Mouse (Mus musculus) limb, embryonic 11.5 days (tissue): ENCODE measurements around the gene Hace1. TPM values are rescaled to one million over a fixed set of nuclear protein-coding genes. Genes with fewer than 3 reads are reported as not detected.

ENCODE experiments used
- ATAC-seq: fragments of 200-750 bp; cut with Nextera tagmentation; 2 replicates; pipeline ENCODE4 v1.8.0; 2017; ENCODE audit warnings: low read depth; ENCODE audit not compliant: insufficient number of reproducible peaks, low FRiP score, low TSS enrichment
- DNase-seq: peaks from one replicate; pipeline ENCODE4 v3.0.0-alpha.2; 2015; ENCODE audit warnings: low spot score
- H3K27ac ChIP-seq: fragments of 300-500 bp; sonication (generic); replicated peaks from 2 replicates; pipeline ENCODE4 v1.5.1; 2014; ENCODE audit warnings: low read depth, mild to moderate bottlenecking, low read length
- H3K27me3 ChIP-seq: fragments of 300-500 bp; sonication (generic); 2 replicates; pipeline ENCODE4 v1.6.1; 2014; ENCODE audit warnings: mild to moderate bottlenecking, low read length, mixed read lengths; ENCODE audit not compliant: control insufficient read depth, insufficient read depth
- H3K36me3 ChIP-seq: fragments of 300-500 bp; sonication (generic); 2 replicates; pipeline ENCODE4 v1.6.1; 2014; ENCODE audit warnings: mild to moderate bottlenecking, low read length, moderate library complexity, mixed read lengths; ENCODE audit not compliant: control insufficient read depth, insufficient read depth
- H3K4me1 ChIP-seq: fragments of 300-500 bp; sonication (generic); 2 replicates; pipeline ENCODE4 v1.6.1; 2014; ENCODE audit warnings: low read length, mixed read lengths; ENCODE audit not compliant: control insufficient read depth, insufficient read depth
- H3K4me2 ChIP-seq: fragments of 300-500 bp; sonication (generic); 2 replicates; pipeline ENCODE4 v1.6.1; 2014; ENCODE audit warnings: low read depth, mild to moderate bottlenecking, moderate library complexity; ENCODE audit not compliant: severe bottlenecking
- H3K4me3 ChIP-seq: fragments of 300-500 bp; sonication (generic); 2 replicates; pipeline ENCODE4 v1.5.1; 2014; ENCODE audit warnings: low read depth, low read length
- H3K9ac ChIP-seq: fragments of 300-500 bp; sonication (generic); 2 replicates; pipeline ENCODE4 v1.6.1; 2014; ENCODE audit warnings: mild to moderate bottlenecking, low read length
- H3K9me3 ChIP-seq: fragments of 300-500 bp; sonication (generic); 2 replicates; pipeline ENCODE4 v1.6.1; 2016; ENCODE audit warnings: low read length; ENCODE audit not compliant: control insufficient read depth
- WGBS: fragments of 180-500 bp; shearing (Covaris S2); extraction: QIAGEN DNeasy Blood & Tissue Kit; methylation state at CpG from one replicate; pipeline ENCODE4 v1.1.7; 2014; 5-methylcytosine and 5-hydroxymethylcytosine counted together
- microRNA-seq: library from miRNA; unstranded; fragments of <30 nt; microRNA quantifications from one replicate; pipeline ENCODE4, GENCODE M21; 2016
- polyA plus RNA-seq: library from polyadenylated mRNA; unstranded; fragments of >200 nt; fragmentation: Nextera tagmentation; extraction: Ambion mirVana; gene quantifications from 2 replicates; pipeline ENCODE4 v1.2.1, GENCODE M21; 2014

Gene Hace1
- polyA plus RNA-seq, 1 experiment from 2014 or later, result 29.2 TPM

DNA sequence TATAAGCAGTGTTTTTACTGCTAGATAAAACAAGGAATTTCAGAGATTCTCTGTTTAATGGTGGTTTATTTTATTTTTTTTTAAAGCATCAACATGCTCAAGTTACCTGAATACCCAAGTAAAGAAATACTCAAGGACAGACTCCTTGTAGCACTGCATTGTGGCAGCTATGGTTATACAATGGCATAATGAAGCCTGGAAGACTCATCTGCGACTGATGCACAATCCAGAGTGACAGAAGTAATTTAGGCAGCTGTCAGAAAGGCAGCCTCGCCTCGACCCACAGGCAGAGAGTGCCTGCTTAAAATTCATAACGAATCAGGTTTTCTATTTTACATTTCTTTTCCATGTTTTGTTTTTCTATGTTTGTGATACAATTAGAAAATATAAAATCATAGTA, 133.7 kb downstream of the Hace1 start:
- no peak overlapping the region for H3K4me3 ChIP-seq
- H3K36me3 ChIP-seq, result no peaks in the 10 kb centered on the region
- H3K4me1 ChIP-seq, result no peaks in the 10 kb centered on the region
- H3K27me3 ChIP-seq, result no peaks in the 10 kb centered on the region
- DNase-seq, result no peak
- no peak overlapping the region for H3K4me2 ChIP-seq
- H3K27ac ChIP-seq, result no peak overlapping the region
- WGBS, result 76% methylated on average over 4 of the region's 4 CpGs
- H3K9ac ChIP-seq, result no peak overlapping the region
- H3K9me3 ChIP-seq, result no peaks in the 10 kb centered on the region
- no peak for ATAC-seq

Small RNAs within 50 kb of the gene (microRNA-seq; reads per million reads assigned to microRNA genes)
- gene Gm27731, result not detected

Other genes with a start within 250 kb of the Hace1 start
- 10.1 and 11.2 TPM in 2 replicates for gene Bves, start 242.1 kb upstream of the Hace1 start, polyA plus RNA-seq
- 26.1 and 29.7 TPM in 2 replicates for gene Lin28b, start 91.4 kb upstream of the Hace1 start, polyA plus RNA-seq